Mouse (Mus musculus) lung, adult 2 months (tissue): ENCODE measurements around the gene Myog.

Experiments
- CTCF ChIP-seq: fragments of 200-500 bp; IDR thresholded peaks from 2 replicates; pipeline ENCODE4 v1.5.1; 2011; ENCODE audit warnings: mild to moderate bottlenecking, low read length, control low read depth; ENCODE audit not compliant: insufficient read depth
- POLR2A ChIP-seq: fragments of 200-500 bp; IDR thresholded peaks from 2 replicates; pipeline ENCODE4 v1.6.1; 2011; ENCODE audit warnings: low read depth, mild to moderate bottlenecking, control low read depth, low read length, borderline replicate concordance; ENCODE audit errors: extremely low read depth

GRCm38 (mm10) chr1:134274483-134274920, 15.3 kb upstream of the Myog start:
- TF ChIP-seq CTCF (no peak), POLR2A (no peak)
